Mouse (Mus musculus): ENCODE data around the gene Fads2.
A peak's percentile ranks its signal among the peaks of the same experiment; 100 is the strongest.
"Not testable (repeated sequence)": the region's sequence is repeated elsewhere in the genome, so short reads cannot be mapped to it uniquely, and the experiment has no call there.

Gene Fads2

DNA sequence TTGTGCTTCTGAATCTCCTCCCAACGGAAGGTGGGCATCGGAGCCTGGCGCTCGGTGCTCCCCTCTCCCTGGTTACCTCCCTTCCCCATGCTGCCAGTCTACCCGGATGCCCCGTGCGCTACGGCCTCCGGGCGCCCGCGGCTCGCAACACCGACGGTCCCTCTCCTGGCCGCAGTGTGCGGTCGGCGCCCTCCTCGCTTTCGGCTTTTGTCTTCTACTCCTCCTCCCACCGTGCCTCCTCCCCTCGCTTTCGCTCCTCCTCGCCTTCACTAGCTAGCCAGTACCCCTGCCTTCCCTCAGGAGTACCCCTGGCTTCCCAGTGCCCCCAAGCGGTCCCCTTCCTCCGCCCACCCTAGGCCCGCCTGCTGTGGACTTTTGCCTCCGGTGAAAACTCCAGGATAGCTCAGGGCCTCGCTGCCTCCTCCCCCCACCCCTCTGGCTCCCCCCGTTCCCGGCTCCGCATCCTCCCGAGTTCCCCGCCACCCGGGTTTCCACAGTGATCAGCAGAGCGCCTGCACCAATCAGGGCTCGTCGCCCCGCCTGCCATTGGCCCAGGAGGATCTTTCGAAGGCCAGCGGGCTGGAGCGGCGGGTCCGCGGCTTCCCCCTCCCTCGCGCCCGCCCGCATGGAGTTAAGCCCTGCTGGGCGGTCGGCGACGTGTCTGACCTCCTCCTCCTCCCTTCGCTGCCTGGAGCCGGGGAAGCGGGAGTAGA lies at the start of gene Fads2:
Fads2 (minus strand) TSS at position 406 of the 713 bp plus-strand sequence.
- DNase-seq (ENCODE audit: low read depth) = peak; percentile 55

DNA sequence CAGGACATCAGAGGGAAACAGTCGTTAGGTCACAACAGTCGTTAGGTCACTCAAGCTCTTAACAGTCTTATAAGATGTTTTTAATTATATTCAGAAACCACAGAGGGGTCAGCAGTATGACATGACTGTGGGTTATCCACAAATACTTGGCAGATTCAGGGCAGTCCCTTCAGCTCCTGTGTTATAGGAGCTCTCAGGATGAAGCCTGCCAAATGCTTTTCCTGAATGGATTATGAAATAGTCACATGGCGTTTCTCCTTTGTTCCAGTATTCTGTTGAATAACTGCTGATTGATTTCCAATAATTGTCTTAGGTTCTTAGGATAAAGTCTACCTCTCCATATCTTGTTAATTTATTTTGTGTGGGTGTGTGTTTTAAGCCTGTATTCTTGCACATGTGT lies 47.6 kb upstream of the Fads2 start:
- no peak for DNase-seq (ENCODE audit: low read depth)

DNA sequence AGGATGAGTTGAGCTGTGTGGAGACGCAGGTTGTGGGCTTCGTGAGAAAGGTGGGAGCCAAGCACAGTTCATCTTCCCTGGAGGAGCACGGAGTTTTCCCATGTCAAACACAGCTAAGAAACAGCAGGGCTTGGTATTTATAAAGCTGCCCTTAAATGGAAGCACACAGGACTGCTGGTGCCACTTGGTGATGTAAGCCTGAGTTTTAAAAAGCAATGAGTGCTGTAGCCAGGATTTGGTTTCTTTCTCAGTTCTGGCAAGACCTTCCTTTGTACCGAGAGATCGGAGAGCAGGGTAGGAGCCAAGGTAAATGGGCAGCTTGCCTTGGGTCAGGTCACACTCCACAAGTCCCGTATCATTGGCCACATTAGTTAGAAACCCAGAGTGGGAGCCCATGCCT lies 47.0 kb upstream of the Fads2 start:
- DNase-seq (ENCODE audit: low read depth) = no peak

- no peak for DNase-seq (ENCODE audit: low read depth)
Observed at GRCm38 (mm10) chr19:10144464-10144863, 42.9 kb upstream of the Fads2 start.

- DNase-seq (ENCODE audit: low read depth) = no peak
Observed at GRCm38 (mm10) chr19:10143667-10144066, 42.1 kb upstream of the Fads2 start.

GRCm38 (mm10) chr19:10139736-10140135 lies 38.2 kb upstream of the Fads2 start:
- no peak for DNase-seq (ENCODE audit: low read depth)

DNA sequence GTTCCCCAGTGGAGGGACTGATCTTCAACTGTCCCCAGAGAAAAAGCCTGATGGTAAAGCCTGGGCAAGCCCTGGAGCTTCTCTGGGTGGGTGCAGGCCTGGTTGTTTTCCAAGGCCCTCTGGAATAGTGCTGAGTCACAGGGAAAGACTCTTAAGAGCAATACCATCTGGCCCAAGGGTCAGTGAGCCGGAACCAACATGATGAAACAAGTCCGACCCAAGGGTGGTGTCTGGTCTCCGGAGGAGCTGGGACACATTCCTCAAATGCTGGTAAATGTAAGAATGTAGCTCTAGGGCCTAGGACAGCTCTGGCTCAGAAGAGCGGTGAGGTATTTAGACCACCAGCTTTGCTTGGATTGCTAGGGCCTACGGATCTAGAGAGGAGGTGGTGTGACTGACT lies 35.9 kb upstream of the Fads2 start:
- no peak for DNase-seq (ENCODE audit: low read depth)

- no peak for DNase-seq (ENCODE audit: low read depth)
Observed at GRCm38 (mm10) chr19:10134692-10135091, 33.1 kb upstream of the Fads2 start.

- DNase-seq (ENCODE audit: low read depth) = not testable (repeated sequence)
Observed at GRCm38 (mm10) chr19:10129547-10129946, 28.0 kb upstream of the Fads2 start.

DNA sequence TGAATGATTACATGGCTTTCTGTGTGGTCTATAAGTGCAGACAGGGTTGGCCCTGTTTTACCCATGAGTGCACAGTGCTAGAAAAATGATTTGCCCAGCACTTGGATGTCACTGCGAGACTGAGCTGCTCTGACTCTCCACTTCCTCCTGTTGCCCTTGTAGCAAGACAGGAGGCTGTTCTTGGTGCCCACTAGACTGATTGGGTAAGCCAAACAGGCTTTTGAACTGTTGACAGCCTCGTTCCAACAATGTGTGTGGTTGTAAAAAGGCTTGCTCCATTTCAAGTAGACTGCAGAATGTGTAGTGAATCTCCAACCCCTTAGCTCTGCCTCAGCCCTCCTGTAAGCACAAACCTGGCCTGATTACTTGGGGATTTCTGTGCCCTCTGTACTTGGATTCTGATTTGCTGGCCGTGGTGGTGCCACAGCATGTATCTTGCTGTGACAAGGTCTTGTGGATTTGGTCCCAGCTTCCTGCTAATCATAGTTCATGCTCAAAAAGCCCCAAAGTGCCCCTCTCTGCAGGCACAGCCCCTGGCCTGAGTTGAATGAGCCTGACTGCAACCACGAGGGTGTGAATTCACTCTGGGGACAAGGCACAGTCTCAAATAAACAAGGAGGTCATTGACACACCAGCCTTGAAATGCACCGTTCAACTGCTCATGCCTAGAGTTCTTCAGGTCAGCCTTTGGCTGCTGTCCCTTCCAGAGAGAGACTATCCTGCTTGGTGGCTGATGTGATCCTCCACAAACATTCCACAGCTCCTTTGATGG lies 25.1 kb upstream of the Fads2 start:
- no peak for DNase-seq (ENCODE audit: low read depth)

DNA sequence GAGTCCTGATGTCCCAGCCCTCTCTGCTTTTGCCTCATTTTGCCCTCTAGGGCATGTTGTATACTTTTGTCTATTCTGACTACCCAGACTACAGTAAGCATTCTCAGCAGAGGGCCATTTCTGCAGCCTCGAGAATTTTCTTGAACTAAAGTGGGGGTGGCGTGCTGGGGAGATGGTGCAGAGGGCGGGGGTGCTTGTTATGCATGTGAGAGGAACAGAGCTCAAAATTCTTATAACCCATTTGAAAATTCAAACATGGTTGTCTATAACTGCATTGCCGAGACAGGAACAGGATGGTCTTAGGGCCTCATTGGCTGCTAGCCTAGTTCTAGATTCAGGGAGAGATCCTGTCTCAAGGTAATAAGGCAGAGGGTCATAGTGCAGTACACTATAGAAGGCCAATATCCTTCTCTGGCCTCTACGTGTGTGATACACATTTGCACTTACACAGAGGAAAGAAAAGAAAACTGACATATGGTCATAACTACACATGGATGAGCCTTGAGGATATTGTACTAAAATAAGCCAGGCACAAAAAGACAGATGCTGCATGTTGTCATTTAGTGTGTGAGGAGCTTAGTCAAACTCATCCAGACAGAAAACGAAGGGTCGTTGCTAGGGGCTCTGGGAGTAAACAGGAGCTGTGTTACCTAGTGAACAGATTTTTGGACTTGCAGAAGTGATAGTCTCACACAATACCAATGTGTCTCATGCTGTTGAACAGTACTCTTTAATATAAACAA lies 22.5 kb upstream of the Fads2 start:
- no peak for DNase-seq (ENCODE audit: low read depth)

GRCm38 (mm10) chr19:10122021-10122631 lies 20.6 kb upstream of the Fads2 start:
- DNase-seq (ENCODE audit: low read depth) = no peak

- DNase-seq (ENCODE audit: low read depth) = no peak
Observed at GRCm38 (mm10) chr19:10116641-10117040, 15.1 kb upstream of the Fads2 start.

DNA sequence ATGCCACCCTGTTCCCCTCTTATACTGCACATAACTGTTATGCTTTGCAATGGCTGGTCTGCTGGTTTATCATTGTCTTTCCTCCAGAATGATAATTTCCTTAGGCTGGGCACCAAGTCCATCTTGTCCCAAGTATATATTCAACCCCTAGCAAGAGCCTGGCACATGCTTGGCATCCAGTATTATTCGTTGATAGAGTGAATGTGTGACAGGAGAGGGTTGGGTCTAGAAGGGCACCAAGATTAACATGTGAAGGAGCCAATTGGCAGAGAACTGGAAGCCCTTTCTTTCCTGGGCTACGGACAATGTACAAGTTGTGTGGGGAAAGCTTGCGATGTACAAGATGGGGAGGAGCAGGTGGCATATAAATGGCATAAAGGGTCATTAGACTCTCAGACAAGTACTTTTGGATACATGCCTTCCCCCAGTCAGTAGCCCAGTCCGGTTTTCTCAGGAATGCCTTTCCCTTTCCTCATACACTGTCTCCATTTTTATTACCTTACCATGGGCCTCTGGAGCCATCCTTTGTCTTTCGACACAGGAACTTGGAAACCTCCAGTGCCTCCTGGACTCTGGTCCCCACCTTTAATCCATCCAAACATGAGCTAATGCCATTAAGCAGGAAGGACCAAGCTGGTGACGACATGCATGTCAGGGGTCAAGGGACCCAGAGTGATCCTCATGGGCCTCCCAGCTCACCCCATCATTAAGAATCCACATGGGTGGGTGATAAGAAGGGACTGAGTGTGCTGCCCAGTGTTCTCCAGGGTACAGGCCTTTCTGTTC lies 14.0 kb upstream of the Fads2 start:
- DNase-seq (ENCODE audit: low read depth) = no peak

DNA sequence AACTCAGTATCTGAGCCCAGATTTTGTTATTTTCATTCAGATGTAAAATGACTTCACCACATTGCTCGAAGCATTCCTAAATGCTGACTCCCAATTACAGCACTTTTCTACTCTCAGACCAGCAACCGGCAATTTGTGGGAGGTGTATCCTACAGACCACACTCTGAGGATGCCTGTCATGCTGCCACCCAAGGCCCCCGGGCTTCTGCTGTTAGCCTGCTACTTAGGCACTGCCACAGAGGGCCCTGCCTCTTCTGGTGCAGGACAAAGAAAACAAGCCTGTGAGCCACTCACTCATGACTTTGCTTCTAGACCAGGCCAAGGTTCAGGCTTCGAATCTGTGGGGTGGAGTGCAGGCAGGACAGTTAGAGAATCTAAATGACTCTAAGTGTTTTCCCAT lies 11.4 kb upstream of the Fads2 start:
- no peak for DNase-seq (ENCODE audit: low read depth)

DNA sequence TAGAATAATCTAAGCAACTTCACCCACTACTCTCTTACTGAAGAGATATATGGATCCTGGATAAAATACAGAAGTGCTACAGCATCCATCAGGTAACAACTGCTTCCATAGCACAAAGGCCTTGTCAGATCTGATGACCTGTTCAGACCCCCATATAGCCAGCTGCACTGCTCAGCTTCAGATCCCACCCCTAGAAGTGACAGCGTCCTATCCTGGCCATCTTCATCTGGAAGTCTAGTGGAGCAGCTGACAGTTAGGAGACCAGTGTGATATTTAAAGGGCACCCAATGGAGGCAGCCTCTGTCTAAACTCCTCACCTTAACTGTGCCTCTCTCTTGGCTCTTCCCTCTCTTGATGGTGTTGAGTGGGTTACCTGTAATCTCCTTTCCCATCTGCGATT lies 7.1 kb upstream of the Fads2 start:
- no peak for DNase-seq (ENCODE audit: low read depth)

GRCm38 (mm10) chr19:10108129-10108528 lies 6.6 kb upstream of the Fads2 start:
- no peak for DNase-seq (ENCODE audit: low read depth)

DNA sequence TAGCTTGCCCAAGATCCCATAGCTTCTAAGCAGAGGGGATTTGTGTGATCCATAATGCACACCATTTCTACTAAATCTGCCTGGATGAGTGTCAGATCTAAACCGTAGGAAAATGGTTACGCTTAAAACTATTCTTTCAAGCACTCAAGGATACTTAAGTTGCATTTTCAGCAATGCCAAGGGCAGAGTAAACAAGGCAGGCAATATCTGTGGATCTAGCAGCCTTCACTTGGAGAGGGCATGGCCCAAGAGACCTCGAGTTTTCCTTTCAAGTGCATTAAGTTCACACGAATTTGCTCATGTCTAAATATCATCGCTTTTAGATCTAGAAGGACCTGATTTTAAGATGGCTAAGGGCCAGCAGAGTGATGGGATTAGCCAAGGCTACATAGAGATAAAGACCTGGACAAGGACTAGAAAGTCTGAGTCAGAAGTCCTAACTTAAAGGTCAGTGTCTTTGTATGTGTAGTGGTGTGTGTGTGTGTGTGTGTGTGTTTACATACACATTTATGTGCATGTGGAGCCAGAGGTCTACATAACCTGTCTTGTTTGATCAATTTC lies 5.6 kb upstream of the Fads2 start:
- no peak for DNase-seq (ENCODE audit: low read depth)

- no peak for DNase-seq (ENCODE audit: low read depth)
Observed at GRCm38 (mm10) chr19:10106634-10107033, 5.1 kb upstream of the Fads2 start.

DNA sequence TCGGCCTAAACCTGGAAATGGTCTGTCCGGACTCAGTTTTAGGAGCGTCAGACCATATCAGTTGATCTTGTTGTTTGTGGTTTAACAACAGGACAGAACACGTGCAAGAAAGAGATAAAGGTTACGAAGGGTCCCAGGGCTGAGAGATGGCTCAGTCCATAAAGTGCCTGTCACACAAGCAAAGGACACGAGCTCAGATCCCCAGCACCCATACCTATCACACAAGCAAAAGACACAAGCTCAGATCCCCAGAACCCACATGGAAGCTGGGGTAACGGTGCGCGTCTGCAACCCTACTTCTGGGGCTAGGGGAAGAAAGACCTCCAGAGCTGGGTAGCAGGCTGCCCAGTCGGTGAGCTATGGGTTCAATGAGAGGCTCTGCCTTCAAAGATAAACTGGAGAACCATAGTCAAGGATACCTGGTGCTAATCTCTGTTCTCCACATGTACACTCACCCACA lies 3.5 kb upstream of the Fads2 start:
- no peak for DNase-seq (ENCODE audit: low read depth)

DNA sequence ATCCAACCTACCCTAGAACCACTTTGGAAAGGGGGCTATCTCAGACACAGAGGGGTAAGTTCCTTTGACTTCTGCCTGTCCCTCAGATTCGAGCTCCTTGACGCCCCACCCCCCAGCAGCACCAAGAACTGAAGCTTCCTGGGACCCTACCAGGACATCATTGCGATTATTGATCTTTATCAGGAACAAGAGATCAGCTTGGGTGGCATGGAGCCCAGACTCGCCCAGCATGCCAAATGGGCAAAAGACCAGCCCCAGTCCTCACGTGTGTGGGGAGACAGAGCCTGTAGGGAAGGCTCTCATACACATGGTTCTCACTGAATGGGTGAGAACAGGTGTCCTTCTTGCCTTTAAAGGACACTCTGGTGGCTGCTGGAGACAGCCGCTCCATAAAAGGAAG lies 2.7 kb upstream of the Fads2 start:
- no peak for DNase-seq (ENCODE audit: low read depth)

All from c-Kit-positive CD71-negative TER-119-negative erythroid progenitor cells, embryonic 14.5 days (primary cell).